Mouse (Mus musculus): ENCODE results near the gene Col25a1. TPM values are rescaled to one million over a fixed set of nuclear protein-coding genes. Genes with fewer than 3 reads are reported as not detected.

Gene Col25a1
- 0.20 TPM for polyA plus RNA-seq (2015; fragmentation: Illumina TruSeq; extraction: RNeasy Lipid Tissue Mini Kit (QIAGEN cat#74804); ENCODE audit: insufficient read depth, low read depth, low replicate concordance)

GRCm38 (mm10) chr3:130131201-130131600 is at the start of gene Col25a1:
Gene Col25a1 (plus strand): TSS chr3:130131501.

GRCm38 (mm10) chr3:130617439-130617898 is 486.2 kb downstream of the Col25a1 start, which contains the start of gene Etnppl:
Gene Etnppl (plus strand): TSS chr3:130617448.

Other genes with a start within 250 kb of the Col25a1 start
- 5.1 TPM for gene Casp6, start 230.1 kb upstream of the Col25a1 start, polyA plus RNA-seq (2015; fragmentation: Illumina TruSeq; extraction: RNeasy Lipid Tissue Mini Kit (QIAGEN cat#74804); ENCODE audit: insufficient read depth, low read depth, low replicate concordance)
- 6.4 TPM for gene Mcub, start 161.3 kb upstream of the Col25a1 start, polyA plus RNA-seq (2015; fragmentation: Illumina TruSeq; extraction: RNeasy Lipid Tissue Mini Kit (QIAGEN cat#74804); ENCODE audit: insufficient read depth, low read depth, low replicate concordance)
- 15.6 TPM for gene Sec24b, start 69.9 kb upstream of the Col25a1 start, polyA plus RNA-seq (2015; fragmentation: Illumina TruSeq; extraction: RNeasy Lipid Tissue Mini Kit (QIAGEN cat#74804); ENCODE audit: insufficient read depth, low read depth, low replicate concordance)